Mouse (Mus musculus) intestine, embryonic 16.5 days (tissue): ENCODE data around the gene Pnldc1. TPM values are rescaled to one million over a fixed set of nuclear protein-coding genes. Genes with fewer than 3 reads are reported as not detected.

Experiments used
- ATAC-seq: fragments of 200-750 bp; cut with Nextera tagmentation; 2 replicates; pipeline ENCODE4 v1.8.0; 2017; ENCODE audit warnings: moderate TSS enrichment, moderate library complexity
- H3K27ac ChIP-seq: fragments of 300-500 bp; sonication (generic); 2 replicates; pipeline ENCODE4 v1.5.1; 2014; ENCODE audit warnings: mild to moderate bottlenecking, low read length
- H3K27me3 ChIP-seq: fragments of 300-500 bp; sonication (generic); replicated peaks from 2 replicates; pipeline ENCODE4 v1.6.1; 2014; ENCODE audit warnings: low read length, control low read depth, mixed read lengths; ENCODE audit not compliant: control insufficient read depth, insufficient read depth
- H3K36me3 ChIP-seq: fragments of 300-500 bp; sonication (generic); 2 replicates; pipeline ENCODE4 v1.6.1; 2014; ENCODE audit warnings: low read length, control low read depth; ENCODE audit not compliant: control insufficient read depth, insufficient read depth
- H3K4me1 ChIP-seq: fragments of 300-500 bp; sonication (generic); 2 replicates; pipeline ENCODE4 v1.6.1; 2014; ENCODE audit warnings: low read length, control low read depth, mixed read lengths; ENCODE audit not compliant: control insufficient read depth, insufficient read depth
- H3K4me2 ChIP-seq: fragments of 300-500 bp; sonication (generic); 2 replicates; pipeline ENCODE4 v1.6.1; 2014; ENCODE audit warnings: low read depth, low read length, control low read depth
- H3K4me3 ChIP-seq: fragments of 300-500 bp; sonication (generic); 2 replicates; pipeline ENCODE4 v1.5.1; 2014; ENCODE audit warnings: mild to moderate bottlenecking, low read length
- H3K9ac ChIP-seq: fragments of 300-500 bp; sonication (generic); 2 replicates; pipeline ENCODE4 v1.6.1; 2014; ENCODE audit warnings: low read depth, low read length
- H3K9me3 ChIP-seq: fragments of 300-500 bp; sonication (generic); 2 replicates; pipeline ENCODE4 v1.6.1; 2016; ENCODE audit warnings: low read length, control low read depth; ENCODE audit not compliant: control insufficient read depth
- WGBS: fragments of 180-500 bp; shearing (Covaris S2); extraction: QIAGEN DNeasy Blood & Tissue Kit; methylation state at CpG from one replicate; pipeline ENCODE4 v1.1.7; 2014; 5-methylcytosine and 5-hydroxymethylcytosine counted together
- polyA plus RNA-seq: library from polyadenylated mRNA; unstranded; fragments of >200 nt; fragmentation: Nextera tagmentation; extraction: Ambion mirVana; gene quantifications from 2 replicates; pipeline ENCODE4 v1.2.1, GENCODE M21; 2015

Pnldc1 gene
- polyA plus RNA-seq, 1 experiment from 2014 or later: 1.1 TPM

DNA sequence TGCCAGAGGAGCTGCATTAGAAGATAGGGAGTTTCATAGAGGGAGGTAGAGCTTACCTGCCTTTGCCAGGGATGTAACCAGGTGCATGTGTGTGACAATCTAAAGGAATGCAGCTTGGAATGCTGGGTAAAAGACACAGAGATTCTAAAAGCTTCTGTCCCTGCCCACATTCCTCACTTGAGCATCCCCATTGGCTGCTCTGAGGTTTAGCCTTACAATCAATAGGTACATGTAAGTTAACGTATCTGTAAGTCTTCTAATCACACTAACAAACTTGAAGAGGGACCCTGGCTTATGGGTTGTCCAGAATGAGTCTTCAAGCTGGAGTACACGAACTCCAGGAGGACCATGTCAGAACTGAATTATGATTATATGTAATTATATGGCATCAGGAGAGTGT, 42.0 kb downstream of the Pnldc1 start, which contains the start of gene Mas1:
TSS of gene Mas1 (minus strand) at position 101 of the 400 bp plus-strand sequence.
- H3K27me3 ChIP-seq: 0 out of 2 replicates have a peak, but pooled peaks cover 2% of the 10 kb centered on the region
- no peaks in the 10 kb centered on the region for H3K36me3 ChIP-seq
- no peak within 1 kb of the TSS for H3K4me3 ChIP-seq
- no peak within 1 kb of the TSS for H3K4me2 ChIP-seq
- no peaks in the 10 kb centered on the region for H3K9me3 ChIP-seq
- ATAC-seq: no peak
- no peak within 1 kb of the TSS for H3K9ac ChIP-seq
- 0 out of 2 replicates have a peak, but pooled peaks cover 4% of the 10 kb centered on the region for H3K4me1 ChIP-seq
- H3K27ac ChIP-seq: no peak within 1 kb of the TSS
- WGBS: 31% methylated on average over 2 of the region's 2 CpGs

DNA sequence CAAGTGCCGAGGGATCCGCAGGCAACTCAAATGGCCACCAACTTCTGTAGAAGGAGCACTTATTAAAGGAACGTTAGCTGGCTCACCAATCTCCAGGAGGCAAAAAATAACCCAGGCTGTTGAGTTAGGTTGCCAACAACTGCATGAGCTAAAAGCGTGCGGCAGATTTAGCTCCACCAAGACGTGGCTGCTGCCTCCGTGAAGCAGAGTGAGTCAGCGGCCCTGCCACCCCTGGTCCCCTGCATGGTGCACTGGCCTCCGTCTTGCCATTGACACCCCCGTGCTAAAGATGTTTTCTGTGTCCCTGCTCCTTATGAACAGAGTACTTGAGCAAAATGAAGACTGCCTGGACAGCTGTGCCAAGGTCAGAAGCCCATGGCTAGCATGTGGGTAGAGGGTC, 43.2 kb downstream of the Pnldc1 start:
- H3K4me1 ChIP-seq: 0 out of 2 replicates have a peak, but pooled peaks cover 4% of the 10 kb centered on the region
- no peaks in the 10 kb centered on the region for H3K9me3 ChIP-seq
- no peak overlapping the region for H3K9ac ChIP-seq
- no peak overlapping the region for H3K4me3 ChIP-seq
- no peaks in the 10 kb centered on the region for H3K36me3 ChIP-seq
- 88% methylated on average over 10 of the region's 10 CpGs for WGBS
- no peak for ATAC-seq
- H3K27ac ChIP-seq: no peak overlapping the region
- no peak overlapping the region for H3K4me2 ChIP-seq
- H3K27me3 ChIP-seq: 0 out of 2 replicates have a peak, but pooled peaks cover 2% of the 10 kb centered on the region

DNA sequence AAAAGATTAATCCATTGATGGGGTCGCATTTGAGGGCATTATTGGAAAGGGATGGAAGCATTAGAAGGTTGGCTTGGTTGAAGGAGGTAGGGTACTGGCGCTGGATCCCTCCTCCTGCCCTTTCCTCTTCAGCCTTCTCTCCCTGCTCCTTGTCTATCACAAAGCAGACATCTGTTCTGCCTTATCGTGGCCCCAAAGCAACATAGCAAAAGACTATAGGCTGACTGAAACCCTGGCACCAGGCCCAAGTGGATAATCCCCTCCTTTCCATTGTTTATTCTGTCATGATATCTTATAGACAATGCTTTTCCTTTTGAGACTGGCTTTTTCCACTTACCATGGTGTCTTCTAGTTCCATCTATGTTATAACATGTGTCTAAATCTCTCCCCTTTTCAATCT, 44.6 kb downstream of the Pnldc1 start:
- Histone ChIP-seq H3K4me1 (0 out of 2 replicates have a peak, but pooled peaks cover 4% of the 10 kb centered on the region), H3K27me3 (no peaks in the 10 kb centered on the region), H3K9me3 (no peaks in the 10 kb centered on the region), H3K9ac (no peak overlapping the region), H3K4me2 (no peak overlapping the region), H3K27ac (no peak overlapping the region), H3K36me3 (no peaks in the 10 kb centered on the region), H3K4me3 (no peak overlapping the region)
- 71% methylated on average over 3 of the region's 3 CpGs for WGBS
- ATAC-seq: no peak

DNA sequence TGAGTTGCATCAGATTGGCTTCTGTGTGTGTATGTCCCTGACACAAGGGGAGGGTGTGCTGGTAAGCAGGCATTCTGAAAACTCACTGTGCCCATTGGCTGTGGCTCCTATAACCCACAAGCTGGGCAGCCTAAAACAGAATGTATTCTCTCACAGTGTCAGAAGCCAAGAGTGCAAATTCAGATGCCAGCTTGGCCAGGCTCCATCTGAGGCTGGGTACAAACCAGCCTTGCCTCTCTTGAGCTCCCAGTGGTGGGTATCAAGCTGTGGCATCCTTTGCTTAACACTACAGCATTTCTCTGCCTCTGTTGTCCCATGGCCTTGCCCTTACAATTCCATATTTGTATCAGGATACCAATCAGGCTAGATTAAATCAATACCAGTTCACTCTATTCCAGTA, 45.9 kb downstream of the Pnldc1 start:
- H3K9me3 ChIP-seq: no peaks in the 10 kb centered on the region
- no peak for ATAC-seq
- no peak overlapping the region for H3K9ac ChIP-seq
- no peak overlapping the region for H3K4me2 ChIP-seq
- H3K4me1 ChIP-seq: 0 out of 2 replicates have a peak, but pooled peaks cover 4% of the 10 kb centered on the region
- H3K27ac ChIP-seq: no peak overlapping the region
- H3K36me3 ChIP-seq: no peaks in the 10 kb centered on the region
- no peaks in the 10 kb centered on the region for H3K27me3 ChIP-seq
- no peak overlapping the region for H3K4me3 ChIP-seq

- Histone ChIP-seq H3K9me3 (no peaks in the 10 kb centered on the region), H3K9ac (no peak overlapping the region), H3K27ac (no peak overlapping the region), H3K4me3 (no peak overlapping the region), H3K27me3 (no peaks in the 10 kb centered on the region), H3K4me2 (no peak overlapping the region), H3K36me3 (no peaks in the 10 kb centered on the region), H3K4me1 (no peaks in the 10 kb centered on the region)
- 62% methylated on average over 8 of the region's 8 CpGs for WGBS
- ATAC-seq: no peak
These were observed 51.0 kb downstream of the Pnldc1 start for GRCm38 (mm10) chr17:12859006-12859520.

DNA sequence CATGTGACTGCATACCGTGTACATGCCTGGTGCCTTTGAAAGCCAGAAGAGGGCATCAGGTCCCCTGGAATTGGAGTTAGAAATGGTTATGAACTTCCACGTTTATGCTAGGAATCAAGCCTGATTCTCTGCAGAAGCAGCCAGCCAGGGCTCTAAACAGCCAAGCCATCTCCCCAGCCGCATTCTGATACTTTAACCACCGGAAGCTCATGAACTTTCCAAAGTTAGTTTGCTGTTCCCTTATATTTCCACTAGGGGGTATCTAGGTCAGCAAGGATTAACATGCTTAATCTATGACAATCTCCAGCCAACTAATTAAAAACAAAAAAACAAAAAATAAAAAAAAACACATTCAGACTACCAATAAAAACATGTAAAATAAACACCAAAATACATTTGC, 52.0 kb downstream of the Pnldc1 start:
- no peaks in the 10 kb centered on the region for H3K36me3 ChIP-seq
- no peak for ATAC-seq
- H3K9ac ChIP-seq: no peak overlapping the region
- 47% methylated on average over 4 of the region's 4 CpGs for WGBS
- H3K27me3 ChIP-seq: no peaks in the 10 kb centered on the region
- no peak overlapping the region for H3K27ac ChIP-seq
- H3K9me3 ChIP-seq: no peaks in the 10 kb centered on the region
- no peak overlapping the region for H3K4me2 ChIP-seq
- no peaks in the 10 kb centered on the region for H3K4me1 ChIP-seq
- no peak overlapping the region for H3K4me3 ChIP-seq

DNA sequence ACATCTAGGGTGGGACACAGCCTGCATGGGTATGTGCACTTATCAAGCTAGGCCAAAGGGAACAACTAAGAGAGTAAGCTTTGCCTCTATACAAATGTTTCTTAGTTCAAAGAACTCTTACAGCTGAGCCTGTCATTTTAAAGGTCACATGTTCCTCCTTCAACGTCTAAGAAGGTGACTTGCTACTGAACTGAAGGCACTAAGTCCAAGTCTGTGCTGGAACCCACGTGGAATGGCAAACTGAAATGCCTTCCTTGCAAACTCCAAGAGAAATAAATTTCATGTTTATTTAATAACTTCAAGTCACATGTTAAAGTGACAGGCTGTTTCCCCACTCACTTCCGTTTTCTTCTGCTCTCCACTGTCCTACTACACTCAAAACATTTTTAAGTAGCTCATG, 52.6 kb downstream of the Pnldc1 start:
- Histone ChIP-seq H3K36me3 (no peaks in the 10 kb centered on the region), H3K4me1 (no peaks in the 10 kb centered on the region), H3K27ac (no peak overlapping the region), H3K9ac (no peak overlapping the region), H3K4me3 (no peak overlapping the region), H3K9me3 (no peaks in the 10 kb centered on the region), H3K27me3 (no peaks in the 10 kb centered on the region), H3K4me2 (no peak overlapping the region)
- ATAC-seq: no peak
- WGBS: 39% methylated on average over 3 of the region's 3 CpGs

DNA sequence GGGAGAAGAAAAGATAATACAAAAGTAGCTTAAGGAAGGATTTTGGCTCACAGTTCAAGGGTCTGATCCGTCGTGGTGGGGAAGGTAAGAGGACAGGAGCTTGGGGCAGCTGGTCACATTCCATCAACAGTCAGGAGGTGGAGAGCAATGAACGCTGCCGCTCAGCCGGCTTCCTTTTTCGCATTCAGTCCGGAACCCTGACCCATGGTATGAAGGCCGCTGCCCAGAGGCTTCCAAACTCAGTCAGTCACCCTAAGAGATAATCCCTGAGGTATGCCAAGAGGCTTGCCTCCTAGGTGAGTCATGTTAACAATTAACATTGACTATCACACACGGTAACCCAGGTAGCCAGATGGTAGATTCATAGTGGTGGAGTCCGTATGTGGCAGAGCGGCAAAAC, 55.6 kb downstream of the Pnldc1 start:
- Histone ChIP-seq H3K27ac (no peak overlapping the region), H3K4me1 (no peaks in the 10 kb centered on the region), H3K9ac (no peak overlapping the region), H3K27me3 (no peaks in the 10 kb centered on the region), H3K4me3 (no peak overlapping the region), H3K36me3 (no peaks in the 10 kb centered on the region), H3K4me2 (no peak overlapping the region), H3K9me3 (no peaks in the 10 kb centered on the region)
- no peak for ATAC-seq
- 93% methylated on average over 11 of the region's 11 CpGs for WGBS

GRCm38 (mm10) chr17:12853821-12854220, 56.2 kb downstream of the Pnldc1 start:
- WGBS: 84% methylated on average over 2 of the region's 2 CpGs

DNA sequence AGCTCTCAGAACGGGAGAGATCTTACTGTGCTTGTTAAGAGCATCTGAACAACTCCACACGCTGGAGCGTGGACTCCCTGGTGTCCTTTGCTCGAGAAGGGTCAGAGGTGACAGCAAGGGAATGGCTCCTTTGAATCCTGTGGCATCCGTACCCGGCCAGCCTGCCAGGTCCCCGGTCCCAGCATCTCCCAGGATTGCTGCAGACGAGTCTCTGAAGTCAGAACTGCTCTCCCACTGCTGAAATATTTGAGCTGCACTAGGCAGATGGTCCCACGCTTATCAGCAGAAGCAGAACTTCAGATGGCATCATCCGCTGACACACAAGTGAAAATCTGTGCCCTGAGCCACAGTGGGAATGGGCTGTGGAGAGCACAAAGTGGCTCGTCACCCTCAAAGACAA, 58.3 kb downstream of the Pnldc1 start:
- Histone ChIP-seq H3K9ac (no peak overlapping the region), H3K4me3 (no peak overlapping the region), H3K27me3 (no peaks in the 10 kb centered on the region), H3K4me2 (no peak overlapping the region), H3K36me3 (no peaks in the 10 kb centered on the region), H3K4me1 (no peaks in the 10 kb centered on the region), H3K27ac (no peak overlapping the region), H3K9me3 (no peaks in the 10 kb centered on the region)
- 78% methylated on average over 11 of the region's 11 CpGs for WGBS
- no peak for ATAC-seq

More at GRCm38 (mm10) chr17:12853821-12854220, 56.2 kb downstream of the Pnldc1 start:
- H3K36me3 ChIP-seq: no peaks in the 10 kb centered on the region
- no peak overlapping the region for H3K4me3 ChIP-seq
- H3K9me3 ChIP-seq: no peaks in the 10 kb centered on the region
- H3K27ac ChIP-seq: no peak overlapping the region
- no peak for ATAC-seq
- H3K4me1 ChIP-seq: no peaks in the 10 kb centered on the region
- no peaks in the 10 kb centered on the region for H3K27me3 ChIP-seq
- H3K4me2 ChIP-seq: no peak overlapping the region
- no peak overlapping the region for H3K9ac ChIP-seq
